Mouse (Mus musculus): ENCODE data around the gene Cpsf6.

Cpsf6 gene

GRCm38 (mm10) chr10:117379908-117380307 is at the start of gene Cpsf6:
Cpsf6 (minus strand) TSS chr10:117380015.
- in situ Hi-C loops (cut with MboI, MseI), result no loop called here

DNA sequence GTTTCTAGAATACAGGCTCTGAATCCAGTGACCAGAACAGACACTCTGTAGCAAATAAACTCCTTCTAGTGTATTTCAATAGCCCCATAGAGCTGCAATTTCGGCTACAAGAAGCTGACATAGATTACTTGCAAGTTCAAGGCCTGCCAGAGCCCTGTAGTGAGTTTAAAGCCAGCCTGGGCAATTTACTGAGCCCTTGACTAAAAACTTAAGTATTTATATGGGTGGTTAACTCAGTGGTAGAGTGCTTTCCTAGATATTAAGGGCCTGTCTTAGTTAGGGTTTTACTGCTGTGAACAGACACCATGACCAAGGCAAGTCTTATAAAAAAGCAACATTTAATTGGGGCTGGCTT is 46.8 kb upstream of the Cpsf6 start:
- in situ Hi-C loops (cut with MboI, MseI), result no loop called here

DNA sequence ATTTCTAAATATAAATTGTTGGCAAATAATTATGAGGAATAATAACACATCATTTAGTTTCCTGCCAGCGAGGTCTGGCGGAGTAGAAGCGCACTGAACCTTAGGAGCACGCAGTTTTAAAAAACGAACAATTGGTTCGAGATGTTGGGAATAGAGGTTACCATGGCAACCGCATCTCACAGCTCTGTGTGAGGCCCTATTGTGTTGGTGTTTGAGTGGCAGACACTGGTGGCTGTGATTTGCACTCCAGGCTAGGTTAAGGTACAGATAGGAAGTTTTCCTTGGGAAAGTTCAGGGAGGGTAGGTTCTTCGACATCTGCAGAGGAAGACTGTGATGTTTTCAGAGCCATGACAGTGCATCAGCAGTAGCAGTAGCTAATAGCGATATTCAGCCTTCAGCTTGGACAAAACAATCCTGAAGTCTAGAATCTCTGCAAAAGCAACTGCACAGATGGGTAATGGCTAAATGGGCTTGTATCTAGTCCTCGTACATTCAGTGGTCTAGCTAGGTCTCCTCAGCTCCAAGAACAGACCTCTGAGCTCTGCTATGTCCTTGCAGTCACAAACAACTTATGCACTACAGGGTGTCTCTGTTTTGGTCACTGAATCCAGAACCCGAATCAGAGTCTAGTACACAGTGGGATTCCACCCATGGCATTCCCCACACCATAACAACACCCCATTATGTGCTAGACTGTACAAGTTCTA is 46.2 kb upstream of the Cpsf6 start:
- in situ Hi-C loops (cut with MboI, MseI), result no loop called here

- in situ Hi-C loops (cut with MboI, MseI), result no loop called here
Observed at GRCm38 (mm10) chr10:117425013-117425412, 45.2 kb upstream of the Cpsf6 start.

DNA sequence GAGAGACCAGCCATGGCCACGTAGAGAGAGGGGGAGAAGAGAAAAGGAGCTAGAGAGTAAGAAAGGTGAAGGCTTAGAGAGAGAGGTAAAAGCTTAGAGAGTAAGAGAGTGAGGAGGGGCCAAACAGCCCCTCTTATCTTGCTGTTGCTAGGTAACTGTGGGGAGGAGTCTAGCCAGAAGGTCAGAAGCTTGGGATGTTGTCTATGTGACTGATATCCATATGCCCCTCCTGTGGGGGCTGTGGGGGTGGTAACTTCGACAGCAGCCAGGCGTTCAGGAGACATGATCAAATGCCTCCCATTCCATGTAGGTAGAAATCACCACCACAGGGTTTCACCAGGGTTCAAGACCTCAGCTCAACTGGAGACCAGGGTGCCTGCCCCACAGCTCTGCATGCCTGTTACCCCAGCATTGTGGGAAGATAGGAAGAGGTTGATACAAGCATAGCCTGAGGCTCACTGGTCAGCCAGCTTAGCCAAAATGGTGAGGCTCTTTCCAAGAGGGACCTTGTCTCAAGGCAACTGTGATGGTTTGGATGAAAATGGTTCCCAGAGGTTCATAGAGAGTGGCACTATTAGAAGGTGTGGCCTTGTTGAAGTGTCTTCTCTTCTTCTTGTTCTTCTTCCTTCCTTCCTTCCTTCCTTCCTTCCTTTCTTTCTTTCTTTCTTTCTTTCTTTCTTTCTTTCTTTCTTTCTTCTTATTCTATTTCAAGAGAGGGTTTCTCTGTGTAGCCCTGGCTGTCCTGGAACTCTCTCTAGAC is 44.5 kb upstream of the Cpsf6 start:
- in situ Hi-C loops (cut with MboI, MseI), result no loop called here

DNA sequence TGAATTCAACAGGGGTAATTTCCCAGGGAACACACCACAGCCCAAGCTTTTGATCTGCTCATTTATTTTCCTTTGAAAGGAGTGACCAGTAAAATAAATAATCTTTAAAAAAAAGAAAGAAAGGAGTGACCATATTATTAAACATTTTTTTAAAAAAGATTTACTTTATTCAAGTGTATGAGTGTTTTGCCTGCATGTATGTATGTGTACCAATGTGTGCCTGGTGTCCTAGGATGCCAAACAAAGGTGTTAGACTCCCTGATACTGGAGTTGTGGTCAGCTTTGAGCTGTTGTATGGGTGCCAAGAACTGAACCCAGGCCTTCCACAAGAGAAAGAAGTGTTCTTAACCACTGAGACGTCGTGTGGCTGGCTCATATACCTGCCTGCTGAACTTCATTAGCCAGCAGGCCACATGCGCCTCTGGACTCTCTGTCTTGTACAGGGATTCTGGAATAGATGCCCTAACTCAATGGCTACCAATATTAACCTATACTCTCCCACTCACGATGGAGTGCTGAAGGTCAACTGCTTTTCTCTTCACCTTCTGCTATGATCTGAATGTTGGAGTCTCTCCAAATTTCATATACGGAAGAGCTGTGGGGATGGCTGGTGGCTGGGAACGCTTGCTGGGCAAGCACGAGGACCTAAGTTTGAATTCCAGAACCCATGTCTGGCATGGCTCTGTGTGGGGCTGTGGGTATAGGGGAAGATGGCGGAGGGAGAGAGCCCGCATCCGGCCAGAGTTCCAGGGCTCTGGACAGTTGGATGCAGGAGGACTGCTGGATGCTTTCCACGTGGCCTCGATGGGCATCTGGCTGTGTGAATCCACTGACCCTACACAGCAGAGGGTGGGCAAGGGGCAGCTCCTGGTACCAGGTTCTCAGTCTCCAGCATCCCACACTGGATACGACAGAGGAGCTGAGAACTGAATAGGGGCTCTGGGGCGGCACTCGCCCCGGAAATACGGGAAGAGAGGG is 43.5 kb upstream of the Cpsf6 start:
- in situ Hi-C loops (cut with MboI, MseI), result no loop called here

- in situ Hi-C loops (cut with MboI, MseI), result no loop called here
Observed at GRCm38 (mm10) chr10:117422174-117422808, 42.5 kb upstream of the Cpsf6 start.

DNA sequence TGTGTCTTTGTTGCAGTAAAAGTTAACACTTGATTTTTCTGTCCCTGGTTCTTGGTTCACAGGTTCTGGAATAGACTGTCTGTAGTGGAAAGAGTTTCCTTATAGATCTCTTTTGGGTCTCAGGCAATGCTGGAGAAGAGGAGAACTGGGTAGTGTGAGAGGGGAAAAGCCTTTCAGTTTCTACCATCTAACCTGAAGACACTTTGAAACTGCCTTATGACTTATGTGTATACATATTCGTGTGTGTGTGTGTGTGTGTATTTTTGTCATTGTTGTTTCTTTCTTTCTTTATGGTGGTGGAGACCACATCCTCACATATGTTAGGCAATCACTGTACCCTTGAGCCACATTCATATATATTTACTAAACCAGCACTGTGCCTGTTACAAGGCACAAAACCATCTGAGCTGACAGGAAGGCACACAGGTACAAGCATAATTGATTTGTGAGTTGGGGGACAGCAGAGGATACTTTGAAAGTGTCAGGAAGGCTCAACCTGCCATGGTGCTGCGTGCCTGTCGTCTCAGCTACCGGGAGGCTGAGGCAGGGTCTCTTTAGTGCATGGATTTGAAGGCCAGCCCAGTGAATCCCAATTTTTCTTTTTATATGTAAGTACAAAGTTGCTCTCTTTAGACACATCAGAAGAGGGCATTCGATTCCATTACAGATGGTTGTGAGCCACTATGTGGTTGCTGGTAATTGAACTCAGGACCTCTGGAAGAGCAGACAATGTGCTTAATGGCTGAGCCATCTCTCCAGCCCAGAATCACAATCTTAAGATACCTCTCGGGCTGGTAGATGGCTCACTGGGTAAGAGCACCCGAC is 41.7 kb upstream of the Cpsf6 start:
- in situ Hi-C loops (cut with MboI, MseI), result no loop called here

GRCm38 (mm10) chr10:117420502-117421282 is 40.9 kb upstream of the Cpsf6 start:
- in situ Hi-C loops (cut with MboI, MseI), result no loop called here

DNA sequence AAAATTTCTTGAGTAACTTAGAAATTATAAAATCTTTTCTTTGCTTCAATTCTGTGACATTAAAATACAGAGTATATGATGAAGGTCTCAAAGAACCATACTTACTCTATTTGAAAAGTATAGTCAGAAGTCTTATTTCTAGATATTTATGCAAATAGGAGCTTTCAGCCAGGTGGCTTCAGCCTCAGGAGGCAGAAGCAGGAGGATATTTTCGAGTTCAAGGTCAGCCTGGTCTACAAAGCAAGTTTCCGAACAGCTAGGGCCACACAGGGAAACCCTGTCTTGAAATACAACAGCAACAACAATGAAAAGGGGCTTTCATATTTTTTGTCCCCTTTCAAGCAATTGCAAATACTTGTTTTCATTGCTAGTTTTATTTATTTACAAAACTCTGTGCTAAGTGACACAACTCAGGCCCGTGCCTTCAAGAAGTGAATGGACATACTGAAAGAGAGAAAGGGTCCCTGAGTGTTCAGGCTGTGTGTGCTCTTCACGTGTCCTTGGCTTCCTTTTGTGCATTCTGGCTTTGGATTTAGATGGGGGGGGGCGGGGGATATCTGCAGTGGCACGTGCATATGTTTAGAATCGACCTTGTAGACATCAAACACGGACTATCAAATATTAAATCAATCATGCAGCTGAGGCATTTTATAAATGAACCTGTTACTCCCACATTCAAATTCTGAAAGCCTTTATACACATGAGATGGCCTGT is 39.9 kb upstream of the Cpsf6 start:
- in situ Hi-C loops (cut with MboI, MseI), result no loop called here

- in situ Hi-C loops (cut with MboI, MseI), result no loop called here
Observed at GRCm38 (mm10) chr10:117418668-117419237, 38.9 kb upstream of the Cpsf6 start.

- in situ Hi-C loops (cut with MboI, MseI), result no loop called here
Observed at GRCm38 (mm10) chr10:117417772-117418667, 38.2 kb upstream of the Cpsf6 start.

DNA sequence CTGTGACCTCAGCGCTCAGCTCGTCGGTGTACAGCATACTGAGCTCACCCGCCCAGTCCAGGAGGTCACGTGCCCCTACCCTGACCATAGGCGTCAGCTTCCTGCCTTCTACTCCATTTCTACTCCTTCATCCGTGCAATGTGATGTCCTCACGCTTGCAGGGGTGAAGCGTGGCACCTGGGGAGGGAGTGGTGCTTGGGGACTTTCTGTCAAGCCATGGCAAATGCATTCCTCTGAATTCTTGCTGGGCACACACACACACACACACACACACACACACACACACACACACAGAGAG is 37.6 kb upstream of the Cpsf6 start:
- in situ Hi-C loops (cut with MboI, MseI), result no loop called here

- in situ Hi-C loops (cut with MboI, MseI), result no loop called here
Observed at GRCm38 (mm10) chr10:117416636-117417469, 37.0 kb upstream of the Cpsf6 start.

- in situ Hi-C loops (cut with MboI, MseI), result no loop called here
Observed at GRCm38 (mm10) chr10:117416095-117416494, 36.3 kb upstream of the Cpsf6 start.

GRCm38 (mm10) chr10:117415364-117416057 is 35.7 kb upstream of the Cpsf6 start:
- in situ Hi-C loops (cut with MboI, MseI), result no loop called here

- in situ Hi-C loops (cut with MboI, MseI), result no loop called here
Observed at GRCm38 (mm10) chr10:117414726-117415125, 34.9 kb upstream of the Cpsf6 start.

Measured in T-helper 17 cell (primary cell).